Mouse (Mus musculus) stomach, embryonic 16.5 days (tissue): ENCODE measurements around the gene Parm1. TPM values are rescaled to one million over a fixed set of nuclear protein-coding genes. Genes with fewer than 3 reads are reported as not detected.
A peak's percentile ranks its signal among the peaks of the same experiment; 100 is the strongest.

Experiments used
- ATAC-seq: fragments of 200-750 bp; cut with Nextera tagmentation; 2 replicates; pipeline ENCODE4 v1.8.0; 2017; ENCODE audit warnings: moderate number of reproducible peaks, moderate TSS enrichment; ENCODE audit not compliant: insufficient read depth, low FRiP score
- H3K27ac ChIP-seq: fragments of 300-500 bp; sonication (generic); 2 replicates; pipeline ENCODE4 v1.5.1; 2014; ENCODE audit warnings: low read length
- H3K27me3 ChIP-seq: fragments of 300-500 bp; sonication (generic); 2 replicates; pipeline ENCODE4 v1.6.1; 2014; ENCODE audit warnings: low read length, control low read depth, mixed read lengths; ENCODE audit not compliant: control insufficient read depth, insufficient read depth
- H3K36me3 ChIP-seq: fragments of 300-500 bp; sonication (generic); 2 replicates; pipeline ENCODE4 v1.6.1; 2014; ENCODE audit warnings: low read length; ENCODE audit not compliant: control insufficient read depth, insufficient read depth
- H3K4me1 ChIP-seq: fragments of 300-500 bp; sonication (generic); 2 replicates; pipeline ENCODE4 v1.6.1; 2014; ENCODE audit warnings: low read length, control low read depth, mixed read lengths; ENCODE audit not compliant: control insufficient read depth, insufficient read depth
- H3K4me2 ChIP-seq: fragments of 300-500 bp; sonication (generic); 2 replicates; pipeline ENCODE4 v1.6.1; 2014; ENCODE audit warnings: low read depth, low read length, mixed read lengths
- H3K4me3 ChIP-seq: fragments of 300-500 bp; sonication (generic); replicated peaks from 2 replicates; pipeline ENCODE4 v1.5.1; 2014; ENCODE audit warnings: mild to moderate bottlenecking, low read length
- H3K9ac ChIP-seq: fragments of 300-500 bp; sonication (generic); 2 replicates; pipeline ENCODE4 v1.6.1; 2014; ENCODE audit warnings: low read length
- H3K9me3 ChIP-seq: fragments of 300-500 bp; sonication (generic); replicated peaks from 2 replicates; pipeline ENCODE4 v1.6.1; 2016; ENCODE audit warnings: low read length, control low read depth; ENCODE audit not compliant: control insufficient read depth
- WGBS: fragments of 180-500 bp; shearing (Covaris S2); extraction: QIAGEN DNeasy Blood & Tissue Kit; methylation state at CpG from one replicate; pipeline ENCODE4 v1.1.7; 2014; 5-methylcytosine and 5-hydroxymethylcytosine counted together
- polyA plus RNA-seq: library from polyadenylated mRNA; unstranded; fragments of >200 nt; fragmentation: Nextera tagmentation; extraction: Ambion mirVana; gene quantifications from 2 replicates; pipeline ENCODE4 v1.2.1, GENCODE M21; 2015

Parm1 gene
- polyA plus RNA-seq, 1 experiment from 2014 or later = 29.4 TPM

DNA sequence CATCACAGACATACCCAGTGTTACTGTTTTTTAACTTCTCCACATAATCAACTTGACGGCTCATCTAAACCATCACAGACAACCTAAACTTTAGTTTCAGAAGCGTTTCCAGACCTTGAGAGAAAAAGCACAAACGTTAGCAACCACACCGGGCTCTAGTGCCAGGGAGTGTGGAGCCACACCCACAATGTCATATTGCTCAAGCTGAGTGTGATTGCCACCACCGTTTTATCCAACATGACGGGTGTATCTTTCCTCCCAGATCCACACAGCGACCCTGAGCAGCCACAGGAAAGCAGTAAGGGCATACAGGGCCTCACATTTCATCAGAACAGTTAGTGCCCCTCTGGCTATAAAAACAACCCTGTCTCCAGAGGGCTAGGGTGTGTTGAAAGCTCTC, 45.1 kb downstream of the Parm1 start:
- H3K4me3 ChIP-seq = no peak overlapping the region
- no peak for ATAC-seq
- 66% methylated on average over 7 of the region's 7 CpGs for WGBS
- no peak overlapping the region for H3K27ac ChIP-seq
- no peak overlapping the region for H3K9ac ChIP-seq
- no peaks in the 10 kb centered on the region for H3K36me3 ChIP-seq
- no peaks in the 10 kb centered on the region for H3K9me3 ChIP-seq
- H3K4me1 ChIP-seq = peaks cover 7% of the 10 kb centered on the region; the same call in 1 of the 2 replicates
- H3K4me2 ChIP-seq = no peak overlapping the region
- H3K27me3 ChIP-seq = no peaks in the 10 kb centered on the region

GRCm38 (mm10) chr5:91564054-91564453, 46.6 kb downstream of the Parm1 start:
- peaks cover 10% of the 10 kb centered on the region; the same call in 1 of the 2 replicates for H3K4me1 ChIP-seq
- no peak for ATAC-seq
- no peak overlapping the region for H3K9ac ChIP-seq
- H3K9me3 ChIP-seq = no peaks in the 10 kb centered on the region
- WGBS = 48% methylated on average over 3 of the region's 3 CpGs
- H3K4me2 ChIP-seq = no peak overlapping the region
- no peaks in the 10 kb centered on the region for H3K36me3 ChIP-seq
- H3K27ac ChIP-seq = no peak overlapping the region
- no peak overlapping the region for H3K4me3 ChIP-seq
- H3K27me3 ChIP-seq = no peaks in the 10 kb centered on the region

DNA sequence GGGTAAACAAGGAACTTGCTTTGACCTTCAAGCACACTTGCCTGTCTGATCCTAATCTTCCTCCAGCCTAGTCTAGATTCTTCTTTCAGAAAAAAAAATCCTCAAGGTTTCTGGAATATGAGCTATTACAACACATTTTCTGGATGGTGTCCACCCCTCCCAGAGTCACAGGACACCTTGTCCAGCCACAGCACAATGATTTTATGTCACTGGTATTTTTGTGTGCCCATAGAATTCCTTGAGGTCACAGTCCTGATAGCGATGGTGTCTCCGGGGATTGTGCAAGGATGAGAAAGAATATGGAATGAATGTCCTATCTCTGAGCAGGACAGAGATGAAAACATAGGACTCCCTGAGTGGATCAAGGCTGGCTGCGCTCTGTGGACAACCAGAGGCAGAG, 48.0 kb downstream of the Parm1 start:
- Histone ChIP-seq H3K4me1 (peaks cover 10% of the 10 kb centered on the region; the same call in 1 of the 2 replicates), H3K36me3 (no peaks in the 10 kb centered on the region), H3K27ac (no peak overlapping the region), H3K4me3 (no peak overlapping the region), H3K27me3 (no peaks in the 10 kb centered on the region), H3K9me3 (no peaks in the 10 kb centered on the region), H3K9ac (no peak overlapping the region), H3K4me2 (no peak overlapping the region)
- 91% methylated on average over 3 of the region's 3 CpGs for WGBS
- no peak for ATAC-seq

DNA sequence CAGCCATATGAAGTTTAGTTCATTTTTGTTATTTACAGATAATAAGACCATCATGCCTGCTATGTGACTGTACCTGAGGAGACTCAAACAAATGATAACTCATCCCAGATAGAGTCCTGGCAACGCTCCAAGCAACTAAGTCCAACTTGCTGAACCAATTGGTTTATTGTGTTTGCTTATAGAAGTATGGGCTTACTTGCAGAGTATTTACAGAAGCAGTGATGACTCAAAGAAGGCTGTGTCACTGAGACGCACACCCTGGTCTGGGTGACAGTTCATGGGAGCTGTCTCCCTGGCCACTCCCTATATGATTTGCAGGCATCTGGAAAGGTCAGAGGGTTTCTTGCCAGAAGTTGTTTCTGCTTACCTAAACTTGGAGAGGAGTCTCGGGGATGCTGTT, 49.2 kb downstream of the Parm1 start:
- no peak overlapping the region for H3K4me3 ChIP-seq
- no peak overlapping the region for H3K4me2 ChIP-seq
- H3K27me3 ChIP-seq = no peaks in the 10 kb centered on the region
- no peaks in the 10 kb centered on the region for H3K36me3 ChIP-seq
- H3K27ac ChIP-seq = 0 out of 2 replicates have a peak overlapping the region, but pooled peaks have one; percentile 5
- peaks cover 10% of the 10 kb centered on the region; the same call in 1 of the 2 replicates for H3K4me1 ChIP-seq
- no peak for ATAC-seq
- no peak overlapping the region for H3K9ac ChIP-seq
- 33% methylated on average over 3 of the region's 3 CpGs for WGBS
- no peaks in the 10 kb centered on the region for H3K9me3 ChIP-seq

GRCm38 (mm10) chr5:91574211-91574610, 56.8 kb downstream of the Parm1 start:
- Histone ChIP-seq H3K4me3 (no peak overlapping the region), H3K27ac (no peak overlapping the region), H3K4me2 (no peak overlapping the region), H3K9ac (no peak overlapping the region), H3K4me1 (no peaks in the 10 kb centered on the region), H3K27me3 (no peaks in the 10 kb centered on the region), H3K9me3 (no peaks in the 10 kb centered on the region), H3K36me3 (no peaks in the 10 kb centered on the region)
- no peak for ATAC-seq
- WGBS = 84% methylated on average over 2 of the region's 2 CpGs

DNA sequence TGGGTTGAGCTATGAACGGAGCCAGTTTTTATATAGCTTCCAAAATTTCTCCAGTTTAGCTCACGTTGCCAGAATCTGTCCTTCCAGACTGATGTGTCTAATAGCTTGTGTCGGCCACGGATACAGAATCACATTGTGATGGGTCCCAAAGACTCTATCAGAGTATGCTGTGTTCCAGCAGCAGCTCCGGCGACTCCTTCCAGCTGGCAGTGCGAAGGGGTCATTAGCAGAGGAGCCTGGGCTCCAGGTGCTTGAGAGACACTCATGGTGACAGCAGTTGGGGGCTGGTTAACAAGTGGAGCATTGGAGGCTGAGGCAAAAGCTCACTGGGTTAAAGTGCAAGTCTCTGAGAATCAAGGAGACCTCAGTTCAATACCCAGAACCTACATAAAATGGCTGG, 61.5 kb downstream of the Parm1 start:
- 75% methylated on average over 7 of the region's 7 CpGs for WGBS
- no peak for ATAC-seq

GRCm38 (mm10) chr5:91581799-91582198, 64.4 kb downstream of the Parm1 start:
- Histone ChIP-seq H3K4me1 (no peaks in the 10 kb centered on the region), H3K36me3 (no peaks in the 10 kb centered on the region), H3K9ac (no peak overlapping the region), H3K4me3 (no peak overlapping the region), H3K9me3 (no peaks in the 10 kb centered on the region), H3K27me3 (no peaks in the 10 kb centered on the region), H3K27ac (no peak overlapping the region), H3K4me2 (no peak overlapping the region)
- ATAC-seq = no peak
- 91% methylated on average over 4 of the region's 4 CpGs for WGBS

More for the DNA sequence above, 61.5 kb downstream of the Parm1 start:
- Histone ChIP-seq H3K36me3 (no peaks in the 10 kb centered on the region), H3K9ac (no peak overlapping the region), H3K4me3 (no peak overlapping the region), H3K9me3 (no peaks in the 10 kb centered on the region), H3K4me1 (no peaks in the 10 kb centered on the region), H3K27ac (no peak overlapping the region), H3K27me3 (no peaks in the 10 kb centered on the region), H3K4me2 (no peak overlapping the region)

DNA sequence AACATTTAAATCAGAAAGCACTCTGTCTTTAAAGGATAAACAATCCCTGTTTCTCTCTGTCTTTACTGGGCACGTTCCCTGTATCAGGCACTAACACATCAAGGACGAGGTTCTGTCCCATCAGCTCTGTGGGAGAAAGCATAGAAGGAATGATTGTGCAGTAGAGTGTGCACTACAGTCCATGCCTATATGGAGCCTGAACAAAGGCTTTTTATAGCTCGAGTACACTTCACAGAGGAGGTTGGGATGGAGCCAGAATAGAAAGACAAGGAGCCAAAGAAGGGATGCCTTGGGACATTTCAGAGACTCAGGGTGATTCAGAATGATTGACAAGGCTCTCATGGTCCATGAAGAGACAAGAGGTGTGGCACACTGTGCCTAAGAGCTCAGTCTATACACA, 68.8 kb downstream of the Parm1 start:
- no peaks in the 10 kb centered on the region for H3K4me1 ChIP-seq
- no peak overlapping the region for H3K27ac ChIP-seq
- no peak overlapping the region for H3K4me2 ChIP-seq
- H3K9ac ChIP-seq = no peak overlapping the region
- no peak overlapping the region for H3K4me3 ChIP-seq
- peaks cover 7% of the 10 kb centered on the region; the same call in 1 of the 2 replicates for H3K9me3 ChIP-seq
- WGBS = 57% methylated on average over 3 of the region's 3 CpGs
- no peak for ATAC-seq
- no peaks in the 10 kb centered on the region for H3K27me3 ChIP-seq
- no peaks in the 10 kb centered on the region for H3K36me3 ChIP-seq

DNA sequence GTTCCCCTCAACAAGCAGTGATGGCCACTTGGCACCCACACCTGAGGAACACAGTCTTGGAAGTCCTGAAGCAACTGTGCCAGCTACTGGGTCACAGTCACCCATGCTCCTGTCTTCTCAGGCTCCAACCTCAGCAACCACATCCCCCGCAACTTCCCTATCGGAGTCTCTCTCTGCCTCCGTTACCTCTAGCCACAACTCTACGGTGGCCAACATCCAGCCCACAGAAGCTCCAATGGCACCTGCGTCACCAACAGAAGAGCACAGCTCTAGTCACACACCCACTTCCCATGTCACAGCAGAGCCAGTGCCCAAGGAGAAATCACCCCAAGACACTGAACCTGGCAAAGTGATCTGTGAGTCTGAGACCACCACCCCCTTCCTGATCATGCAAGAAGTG, 76.7 kb downstream of the Parm1 start:
- Histone ChIP-seq H3K4me3 (no peak overlapping the region), H3K9ac (no peak overlapping the region), H3K4me2 (no peak overlapping the region), H3K27me3 (no peaks in the 10 kb centered on the region), H3K27ac (no peak overlapping the region), H3K9me3 (peaks cover 3% of the 10 kb centered on the region; the same call in 1 of the 2 replicates), H3K36me3 (no peaks in the 10 kb centered on the region), H3K4me1 (no peaks in the 10 kb centered on the region)
- ATAC-seq = no peak
- 97% methylated on average over 5 of the region's 5 CpGs for WGBS

- ATAC-seq = peak; percentile 21; the same call in 1 of the 2 replicates
- H3K27ac ChIP-seq = no peak overlapping the region
- no peaks in the 10 kb centered on the region for H3K36me3 ChIP-seq
- H3K4me3 ChIP-seq = no peak overlapping the region
- no peak overlapping the region for H3K9ac ChIP-seq
- no peaks in the 10 kb centered on the region for H3K9me3 ChIP-seq
- no peaks in the 10 kb centered on the region for H3K27me3 ChIP-seq
- whole genome bisulfite sequencing = 26% methylated on average over 5 of the region's 5 CpGs
- H3K4me2 ChIP-seq = no peak overlapping the region
- H3K4me1 ChIP-seq = no peaks in the 10 kb centered on the region
These were observed 79.8 kb downstream of the Parm1 start for GRCm38 (mm10) chr5:91597216-91597615.
